Mouse (Mus musculus): Measurements from ENCODE around the gene Akain1.

GRCm38 (mm10) chr17:69498913-69499312 lies 59.8 kb downstream of the Akain1 start:
- no peak for TF ChIP-seq POLR2A (IDR thresholded peaks at IDR 0.05; ENCODE audit: insufficient read depth, low read depth, low read length)
- no peak for TF ChIP-seq CTCF (IDR thresholded peaks at IDR 0.05; ENCODE audit: insufficient read depth, low read depth, low read length)
